Mouse (Mus musculus): ENCODE data around the gene Ubl4b. TPM values are rescaled to one million over a fixed set of nuclear protein-coding genes. Genes with fewer than 3 reads are reported as not detected.

The Ubl4b gene
- 0.31 TPM in 2 replicates for polyA plus RNA-seq (2012; rRNA removed)
- polyA plus RNA-seq (2014; fragmentation: Nextera tagmentation; extraction: Ambion mirVana): not detected in 2 replicates

DNA sequence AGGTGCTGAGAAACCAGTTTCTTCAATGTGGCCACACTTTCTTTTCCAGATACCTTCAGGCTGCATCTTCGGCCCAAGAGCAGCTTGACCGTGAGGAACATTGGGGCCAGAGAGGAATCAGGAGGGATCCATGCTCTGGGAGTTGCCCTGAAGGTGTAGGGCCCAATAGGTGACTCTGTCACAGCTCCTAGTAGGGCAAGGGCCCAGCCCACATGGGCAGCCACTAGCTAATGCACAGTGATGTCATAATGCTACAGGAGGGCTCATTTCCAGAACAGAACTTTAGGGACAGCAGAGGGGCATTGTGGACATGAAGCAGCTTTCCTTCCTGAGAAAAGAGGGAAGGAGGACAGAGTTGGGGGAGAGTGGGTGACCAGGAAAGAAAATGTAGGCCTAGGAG, at the start of gene Ubl4b:
Ubl4b (minus strand) TSS at position 232 of the 400 bp plus-strand sequence.
- 91% methylated on average over 2 of the region's 2 CpGs for WGBS
- no peak for TF ChIP-seq POLR2A (IDR thresholded peaks at IDR 0.05; ENCODE audit: borderline replicate concordance, extremely low read depth, insufficient read depth, insufficient read length)

DNA sequence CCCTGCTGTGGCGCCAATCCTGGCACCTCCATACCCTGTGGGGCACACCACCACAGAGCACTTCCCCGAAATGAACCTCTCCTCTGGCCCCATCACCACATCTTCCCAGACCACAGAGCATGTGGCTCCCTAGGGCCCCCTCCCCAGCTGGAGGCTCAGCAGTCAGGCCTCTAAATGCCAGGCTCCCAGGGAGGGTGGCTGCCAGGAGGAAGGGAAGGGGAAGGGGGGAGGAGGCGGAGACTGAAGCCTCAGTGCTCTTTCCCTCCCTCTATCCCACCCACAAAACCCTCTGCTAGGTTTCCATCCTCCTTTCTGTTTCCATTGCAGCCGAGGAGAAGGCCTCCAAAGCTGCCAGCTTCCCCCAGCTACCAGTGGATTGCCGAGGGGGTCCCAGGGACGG, 45.3 kb upstream of the Ubl4b start:
- 60% methylated on average over 6 of the region's 6 CpGs for WGBS
- Histone ChIP-seq H3K9ac (ENCODE audit: low read depth, low read length, severe bottlenecking) (no peak overlapping the region), H3K36me3 (ENCODE audit: control insufficient read depth, insufficient read depth, low read length) (no peaks in the 10 kb centered on the region), H3K9me3 (ENCODE audit: control insufficient read depth, low read length) (no peaks in the 10 kb centered on the region), H3K27ac (replicated peaks; ENCODE audit: low read depth, low read length) (no peak overlapping the region), H3K4me1 (ENCODE audit: control insufficient read depth, insufficient read depth, low read length) (peaks cover 25% of the 10 kb centered on the region), H3K4me3 (replicated peaks; ENCODE audit: low read length) (no peak overlapping the region), H3K27me3 (ENCODE audit: control insufficient read depth, insufficient read depth, low read length) (peaks cover 40% of the 10 kb centered on the region), H3K4me2 (replicated peaks; ENCODE audit: low read depth, low read length, severe bottlenecking) (no peak overlapping the region)
- no peak for TF ChIP-seq POLR2A (IDR thresholded peaks at IDR 0.05; ENCODE audit: borderline replicate concordance, extremely low read depth, insufficient read depth, insufficient read length)
- ATAC-seq (ENCODE audit: low FRiP score, low read depth) (no peak), DNase-seq (ENCODE audit: low spot score) (no peak)

More for the DNA sequence above, at the start of gene Ubl4b:
- Histone ChIP-seq H3K4me3 (replicated peaks; ENCODE audit: low read length) (no peak within 1 kb of the TSS), H3K27ac (replicated peaks; ENCODE audit: low read depth, low read length) (no peak within 1 kb of the TSS), H3K27me3 (ENCODE audit: control insufficient read depth, insufficient read depth, low read length) (no peaks in the 10 kb centered on the region), H3K9me3 (ENCODE audit: control insufficient read depth, low read length) (no peaks in the 10 kb centered on the region), H3K4me2 (replicated peaks; ENCODE audit: low read depth, low read length, severe bottlenecking) (no peak within 1 kb of the TSS), H3K9ac (ENCODE audit: low read depth, low read length, severe bottlenecking) (no peak within 1 kb of the TSS), H3K36me3 (ENCODE audit: control insufficient read depth, insufficient read depth, low read length) (no peaks in the 10 kb centered on the region), H3K4me1 (ENCODE audit: control insufficient read depth, insufficient read depth, low read length) (peaks cover 2% of the 10 kb centered on the region)
- ATAC-seq (ENCODE audit: low FRiP score, low read depth) (no peak), DNase-seq (ENCODE audit: low spot score) (no peak)

DNA sequence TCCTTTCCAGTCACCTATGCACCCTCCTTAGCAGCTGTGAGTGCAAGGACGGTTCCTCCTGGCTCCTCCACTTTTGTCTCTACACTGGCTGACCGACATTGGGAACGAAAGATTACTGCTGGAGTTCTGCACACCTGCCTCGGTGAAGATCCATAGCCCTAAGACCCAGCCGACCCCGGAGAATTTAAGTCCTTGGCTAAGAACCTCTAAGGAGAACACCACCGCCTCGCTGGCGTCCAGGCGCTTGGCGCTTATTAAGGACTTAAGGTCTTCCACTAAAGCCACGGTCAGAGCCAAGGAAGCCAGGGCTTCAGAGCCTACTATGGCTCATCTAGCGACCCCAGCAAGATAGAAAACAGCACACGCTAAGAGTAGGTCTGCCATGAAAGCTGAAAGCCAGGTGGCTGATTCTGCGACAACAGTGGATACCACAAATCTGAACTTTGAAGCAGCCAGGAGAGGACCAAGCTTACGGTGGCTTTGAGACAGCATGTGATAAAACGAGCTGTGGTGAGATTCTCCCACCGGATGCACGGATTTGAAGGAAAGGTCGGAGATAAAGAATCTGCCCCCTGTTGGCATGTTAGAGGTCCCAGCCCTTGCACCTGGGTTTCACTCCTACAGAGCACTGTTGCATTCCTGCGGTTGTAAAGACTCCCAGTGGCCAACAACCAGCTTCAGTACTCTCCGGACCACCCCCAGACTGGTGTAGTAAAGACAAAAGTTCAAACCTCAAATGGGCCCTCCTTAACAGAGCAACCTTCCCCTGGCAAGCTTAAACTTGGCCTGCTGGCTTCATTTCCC, 42.9 kb upstream of the Ubl4b start:
- WGBS: 14% methylated on average over 22 of the region's 22 CpGs
- ATAC-seq (ENCODE audit: low FRiP score, low read depth): no peak
- H3K9me3 ChIP-seq (ENCODE audit: control insufficient read depth, low read length): no peaks in the 10 kb centered on the region
- H3K36me3 ChIP-seq (ENCODE audit: control insufficient read depth, insufficient read depth, low read length): no peaks in the 10 kb centered on the region
- peaks cover 25% of the 10 kb centered on the region for H3K4me1 ChIP-seq (ENCODE audit: control insufficient read depth, insufficient read depth, low read length)
- peaks cover 45% of the 10 kb centered on the region for H3K27me3 ChIP-seq (ENCODE audit: control insufficient read depth, insufficient read depth, low read length)
- DNase-seq (ENCODE audit: low spot score): no peak
- peak overlapping the region; percentile 93; the same call in 1 of the 2 replicates for H3K4me2 ChIP-seq (replicated peaks; ENCODE audit: low read depth, low read length, severe bottlenecking)
- no peak for TF ChIP-seq POLR2A (IDR thresholded peaks at IDR 0.05; ENCODE audit: borderline replicate concordance, extremely low read depth, insufficient read depth, insufficient read length)
- no peak overlapping the region for H3K9ac ChIP-seq (ENCODE audit: low read depth, low read length, severe bottlenecking)
- H3K4me3 ChIP-seq (replicated peaks; ENCODE audit: low read length): 0 out of 2 replicates have a peak overlapping the region, but pooled peaks have one; percentile 54
- no peak overlapping the region for H3K27ac ChIP-seq (replicated peaks; ENCODE audit: low read depth, low read length)

DNA sequence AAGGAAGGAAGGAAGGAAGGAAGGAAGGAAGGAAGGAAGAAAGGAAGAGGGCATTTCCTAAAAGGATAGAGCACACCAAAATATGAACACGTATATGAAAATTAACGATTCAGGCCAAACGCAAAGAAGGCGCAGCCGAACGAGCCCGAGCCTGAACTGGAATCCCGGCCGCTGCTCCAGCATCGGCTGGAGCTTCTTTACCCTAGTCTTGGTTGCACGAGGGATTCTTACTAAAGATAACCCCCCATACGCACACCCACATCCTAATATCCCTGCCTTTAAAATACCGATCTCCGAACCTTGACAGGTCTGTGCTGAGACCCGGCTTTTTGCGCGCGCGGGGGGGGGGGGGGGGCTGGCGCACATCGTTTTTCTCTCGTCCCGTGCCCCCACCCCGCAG, 42.3 kb upstream of the Ubl4b start:
- Histone ChIP-seq H3K4me3 (replicated peaks; ENCODE audit: low read length) (peak overlapping the region; percentile 54), H3K4me2 (replicated peaks; ENCODE audit: low read depth, low read length, severe bottlenecking) (peak overlapping the region; percentile 93), H3K27ac (replicated peaks; ENCODE audit: low read depth, low read length) (no peak overlapping the region), H3K36me3 (ENCODE audit: control insufficient read depth, insufficient read depth, low read length) (no peaks in the 10 kb centered on the region), H3K9me3 (ENCODE audit: control insufficient read depth, low read length) (no peaks in the 10 kb centered on the region), H3K27me3 (ENCODE audit: control insufficient read depth, insufficient read depth, low read length) (peaks cover 45% of the 10 kb centered on the region), H3K4me1 (ENCODE audit: control insufficient read depth, insufficient read depth, low read length) (peaks cover 25% of the 10 kb centered on the region), H3K9ac (ENCODE audit: low read depth, low read length, severe bottlenecking) (no peak overlapping the region)
- no peak for TF ChIP-seq POLR2A (IDR thresholded peaks at IDR 0.05; ENCODE audit: borderline replicate concordance, extremely low read depth, insufficient read depth, insufficient read length)
- ATAC-seq (ENCODE audit: low FRiP score, low read depth): no peak
- no peak for DNase-seq (ENCODE audit: low spot score)
- 3% methylated on average over 24 of the region's 24 CpGs for WGBS

DNA sequence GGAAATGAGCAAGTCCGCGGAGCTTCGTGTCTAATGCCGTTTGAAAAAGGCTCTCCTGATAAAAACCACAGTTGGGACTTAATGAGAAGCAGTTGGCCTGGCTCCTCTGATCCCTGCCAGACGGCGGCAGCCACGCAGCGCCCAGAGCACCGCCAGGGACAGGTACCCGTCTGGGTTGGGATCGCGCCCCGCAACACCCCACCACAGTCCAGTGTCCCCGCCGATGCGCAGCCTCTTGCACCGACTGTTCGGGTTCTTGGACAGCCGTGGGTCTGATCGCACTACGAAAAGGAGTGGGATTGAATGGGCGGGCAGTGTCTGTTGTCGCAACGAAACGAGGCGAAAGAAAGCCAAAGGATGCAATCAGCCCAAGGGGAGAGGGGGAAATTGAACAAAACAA, 41.7 kb upstream of the Ubl4b start:
- ATAC-seq (ENCODE audit: low FRiP score, low read depth) (no peak), DNase-seq (ENCODE audit: low spot score) (no peak)
- Histone ChIP-seq H3K36me3 (ENCODE audit: control insufficient read depth, insufficient read depth, low read length) (no peaks in the 10 kb centered on the region), H3K27ac (replicated peaks; ENCODE audit: low read depth, low read length) (no peak overlapping the region), H3K9me3 (ENCODE audit: control insufficient read depth, low read length) (no peaks in the 10 kb centered on the region), H3K4me3 (replicated peaks; ENCODE audit: low read length) (peak overlapping the region; percentile 54), H3K4me2 (replicated peaks; ENCODE audit: low read depth, low read length, severe bottlenecking) (peak overlapping the region; percentile 93), H3K4me1 (ENCODE audit: control insufficient read depth, insufficient read depth, low read length) (peaks cover 25% of the 10 kb centered on the region), H3K27me3 (ENCODE audit: control insufficient read depth, insufficient read depth, low read length) (peaks cover 45% of the 10 kb centered on the region), H3K9ac (ENCODE audit: low read depth, low read length, severe bottlenecking) (no peak overlapping the region)
- 2% methylated on average over 26 of the region's 26 CpGs for whole genome bisulfite sequencing
- TF ChIP-seq POLR2A (IDR thresholded peaks at IDR 0.05; ENCODE audit: borderline replicate concordance, extremely low read depth, insufficient read depth, insufficient read length): no peak

Measured in limb, embryonic 14.5 days (tissue).